Mouse (Mus musculus) fibroblast of lung, adult 2 months (primary cell): ENCODE measurements around the gene Slc33a1.

Source experiments
- DNase-seq: peaks from one replicate; pipeline ENCODE4 v3.0.0-alpha.2; 2011; ENCODE audit warnings: low read depth

Gene Slc33a1

GRCm38 (mm10) chr3:63897177-63897576 is 67.4 kb downstream of the Slc33a1 start:
- DNase-seq = no peak

- no peak for DNase-seq
These were observed 68.3 kb downstream of the Slc33a1 start for GRCm38 (mm10) chr3:63896303-63896702.

- no peak for DNase-seq
These were observed 68.8 kb downstream of the Slc33a1 start for GRCm38 (mm10) chr3:63895786-63896185.

GRCm38 (mm10) chr3:63893677-63894076 is 70.9 kb downstream of the Slc33a1 start:
- no peak for DNase-seq

- no peak for DNase-seq
These were observed 72.4 kb downstream of the Slc33a1 start for GRCm38 (mm10) chr3:63892154-63892553.
